Mouse (Mus musculus) embryonic fibroblast, embryonic 13.5 days (primary cell): ENCODE results near the gene Hist1h2ac. TPM values are rescaled to one million over a fixed set of nuclear protein-coding genes. Genes with fewer than 3 reads are reported as not detected.
A peak's percentile ranks its signal among the peaks of the same experiment; 100 is the strongest.
"Not testable (repeated sequence)": the region's sequence is repeated elsewhere in the genome, so short reads cannot be mapped to it uniquely, and the experiment has no call there.

ENCODE experiments used
- H3K27ac ChIP-seq: 2 replicates; pipeline ENCODE4 v1.5.1; 2012; ENCODE audit warnings: low read length, control low read depth, inconsistent platforms; ENCODE audit not compliant: insufficient read depth
- H3K4me1 ChIP-seq: 2 replicates; pipeline ENCODE4 v1.6.1; 2011; ENCODE audit warnings: low read length; ENCODE audit not compliant: control insufficient read depth, insufficient read depth
- H3K4me3 ChIP-seq: 2 replicates; pipeline ENCODE4 v1.5.1; 2011; ENCODE audit warnings: mild to moderate bottlenecking, control low read depth, low read length; ENCODE audit not compliant: insufficient read depth
- CTCF ChIP-seq: IDR thresholded peaks from 2 replicates; pipeline ENCODE4 v1.5.1; 2011; ENCODE audit warnings: mild to moderate bottlenecking, control low read depth, low read length, moderate library complexity, borderline replicate concordance; ENCODE audit not compliant: insufficient read depth
- POLR2A ChIP-seq: IDR thresholded peaks from 2 replicates; pipeline ENCODE4 v1.6.1; 2011; ENCODE audit warnings: low read depth, mild to moderate bottlenecking, control low read depth, low read length, moderate library complexity
- polyA plus RNA-seq: library from polyadenylated mRNA; stranded (reverse); fragments of >200 nt; gene quantifications from 2 replicates; pipeline ENCODE4 v1.2.4, GENCODE M21; 2011; ENCODE audit warnings: low read depth; ENCODE audit not compliant: missing spikeins, insufficient read length

The Hist1h2ac gene
- polyA plus RNA-seq = 0.79 and 0.82 TPM in 2 replicates

DNA sequence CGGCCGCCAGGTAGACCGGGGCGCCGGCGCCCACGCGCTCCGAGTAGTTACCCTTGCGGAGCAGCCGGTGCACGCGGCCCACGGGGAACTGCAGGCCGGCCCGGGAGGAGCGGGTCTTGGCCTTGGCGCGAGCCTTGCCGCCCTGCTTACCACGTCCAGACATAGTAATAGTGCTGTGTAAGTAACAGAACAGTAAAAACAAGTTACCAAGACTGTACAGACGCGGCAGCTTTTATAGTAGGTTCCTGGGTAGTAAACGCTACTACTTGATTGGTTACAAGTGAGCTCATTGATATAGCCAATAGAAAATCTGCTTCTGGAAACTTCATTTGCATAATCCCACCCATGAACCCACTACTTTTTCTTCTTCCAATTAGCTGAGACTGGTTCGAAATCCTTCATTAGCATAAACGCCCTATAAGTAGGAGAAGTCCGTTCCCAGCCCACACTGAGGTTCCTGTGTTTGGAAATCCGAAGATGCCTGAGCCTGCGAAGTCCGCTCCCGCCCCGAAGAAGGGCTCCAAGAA, at the start of gene Hist1h2ac, which contains the start of gene Hist1h2bc:
Hist1h2ac (minus strand) TSS at position 194 of the 527 bp plus-strand sequence.
Hist1h2bc (plus strand) TSS at position 445 of the 527 bp plus-strand sequence.
- peak within 1 kb of the TSS; percentile 98 for H3K27ac ChIP-seq
- TF ChIP-seq POLR2A (peak; percentile 58), CTCF (no peak)
- H3K4me1 ChIP-seq = peaks cover 2% of the 10 kb centered on the region; the same call in 1 of the 2 replicates
- peak within 1 kb of the TSS; percentile 95 for H3K4me3 ChIP-seq

DNA sequence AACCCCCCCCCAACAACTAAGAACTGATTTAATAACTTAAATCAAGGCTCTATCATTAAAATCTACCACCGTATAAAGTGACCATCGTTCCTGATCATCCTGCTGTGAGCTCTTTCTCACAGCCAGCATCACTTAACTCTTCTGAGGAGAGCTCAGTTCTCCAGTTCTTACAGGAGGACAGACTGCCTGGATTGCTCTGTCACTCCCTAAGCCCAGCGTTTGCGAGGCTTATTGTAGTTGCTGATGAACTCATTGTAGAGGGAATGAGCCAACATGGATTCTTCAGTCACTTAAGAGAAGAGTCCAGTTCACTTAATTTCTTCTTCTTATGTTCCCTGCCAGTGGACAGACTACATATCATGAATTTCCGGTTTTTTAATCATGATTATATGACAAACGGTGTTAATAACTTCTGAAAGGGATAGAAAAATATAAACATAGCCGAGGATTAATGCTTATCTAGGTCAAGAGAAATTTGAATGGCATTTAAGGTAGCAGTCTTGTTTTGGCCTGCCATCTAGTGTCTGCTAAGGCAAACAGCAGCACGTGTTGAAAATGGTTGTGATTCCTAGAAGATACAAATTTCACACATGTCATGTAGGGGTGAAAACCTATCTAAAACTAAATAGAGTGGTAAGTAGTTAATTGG, 48.5 kb upstream of the Hist1h2ac start:
- H3K4me1 ChIP-seq = no peaks in the 10 kb centered on the region; the same call in 1 of the 2 replicates
- no peak overlapping the region for H3K27ac ChIP-seq
- TF ChIP-seq POLR2A = no peak
- TF ChIP-seq CTCF = no peak
- no peak overlapping the region for H3K4me3 ChIP-seq

DNA sequence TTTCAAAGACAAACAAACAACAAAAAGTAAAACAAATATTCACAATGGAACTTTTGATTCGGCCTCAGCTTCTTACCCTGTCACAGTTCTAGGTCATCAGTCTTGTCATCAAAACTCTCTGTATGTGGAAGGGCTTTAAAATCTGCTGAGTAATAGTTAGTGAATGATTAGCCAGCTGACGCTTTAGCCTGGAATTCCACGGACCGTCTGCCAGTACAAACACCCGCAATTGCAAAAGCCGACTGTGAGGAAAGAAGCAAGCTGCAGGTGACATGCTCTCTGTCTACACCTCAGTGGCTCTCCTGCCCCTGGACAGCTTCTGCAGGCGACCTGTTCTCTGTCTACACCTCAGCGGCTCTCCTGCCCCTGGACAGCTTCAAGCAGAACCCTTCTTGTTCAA, 46.7 kb upstream of the Hist1h2ac start:
- H3K4me3 ChIP-seq = no peak overlapping the region
- H3K4me1 ChIP-seq = no peaks in the 10 kb centered on the region; the same call in 1 of the 2 replicates
- H3K27ac ChIP-seq = no peak overlapping the region
- no peak for TF ChIP-seq POLR2A

DNA sequence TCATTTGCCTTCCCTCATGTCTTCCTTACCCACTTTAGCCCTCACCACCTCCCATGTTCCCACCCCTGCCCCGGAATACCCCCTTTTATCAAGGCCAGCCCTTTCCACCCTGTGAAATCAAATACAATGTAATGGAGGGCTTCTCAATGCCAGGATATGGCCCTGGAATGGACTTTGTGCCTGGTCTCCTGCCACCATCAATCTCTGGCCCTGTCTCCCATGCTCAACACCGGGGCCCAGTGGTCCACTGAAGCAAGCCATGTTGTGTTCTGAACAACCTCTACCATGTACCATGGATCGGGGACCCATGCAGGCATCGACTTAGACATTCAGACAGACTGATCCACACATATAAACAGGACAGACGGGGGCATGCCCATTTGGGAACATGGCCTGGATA, 46.0 kb upstream of the Hist1h2ac start:
- no peak for TF ChIP-seq CTCF
- no peak for TF ChIP-seq POLR2A
- Histone ChIP-seq H3K4me3 (no peak overlapping the region), H3K27ac (peak overlapping the region; percentile 30; the same call in 1 of the 2 replicates), H3K4me1 (no peaks in the 10 kb centered on the region)

DNA sequence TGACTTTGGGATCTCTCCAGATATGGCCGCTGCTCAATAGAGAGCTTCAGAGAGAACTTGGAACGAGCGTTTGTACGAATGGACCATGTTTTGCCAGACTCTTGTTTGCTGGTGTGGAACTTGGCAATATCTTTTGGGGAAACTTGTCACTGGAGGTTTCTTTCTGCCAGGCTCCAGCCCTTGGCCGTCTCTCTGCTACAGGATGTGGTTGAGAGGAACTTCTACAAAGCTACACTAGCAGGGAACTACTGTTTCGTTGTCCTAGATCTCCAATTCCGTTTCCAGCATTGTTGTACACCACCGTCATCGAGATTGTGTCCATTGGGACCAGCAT, 45.4 kb upstream of the Hist1h2ac start:
- no peak overlapping the region for H3K4me3 ChIP-seq
- no peaks in the 10 kb centered on the region for H3K4me1 ChIP-seq
- TF ChIP-seq POLR2A (no peak), CTCF (no peak)
- no peak overlapping the region for H3K27ac ChIP-seq

DNA sequence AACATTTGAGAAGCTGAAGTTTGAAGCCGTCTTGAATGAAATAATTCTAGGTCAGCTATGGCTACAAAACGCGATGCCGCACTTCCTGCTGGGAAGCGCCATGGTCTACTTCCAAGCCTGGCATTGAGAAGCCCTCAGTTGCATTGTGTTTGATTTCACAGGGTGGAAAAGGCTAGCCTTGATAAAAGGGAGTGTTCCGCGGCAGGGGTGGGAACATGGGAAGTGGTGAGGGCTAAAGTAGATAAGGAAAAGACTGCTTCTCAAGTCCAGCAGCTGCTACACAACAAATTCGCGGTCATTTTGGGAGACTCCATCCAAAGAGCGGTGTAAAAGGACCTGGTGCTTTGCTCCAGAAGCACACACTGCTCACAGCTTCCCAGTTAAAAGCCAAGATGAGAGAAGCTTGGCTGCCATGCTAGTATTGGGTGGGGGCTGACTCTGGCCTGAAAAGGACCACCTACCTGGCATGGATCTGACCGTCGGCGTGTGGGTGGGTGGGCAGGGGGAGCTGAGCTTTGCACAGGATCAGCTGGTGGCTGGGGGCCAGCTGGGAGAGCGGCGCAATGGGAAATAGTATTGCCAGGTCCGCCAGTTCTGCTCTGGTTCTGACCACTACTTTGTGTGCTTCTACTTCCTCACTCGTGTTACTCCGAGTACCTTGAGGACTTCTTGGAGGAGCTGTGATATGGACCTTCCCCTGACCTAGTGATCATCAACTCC, 44.9 kb upstream of the Hist1h2ac start:
- Histone ChIP-seq H3K27ac (no peak overlapping the region), H3K4me1 (no peaks in the 10 kb centered on the region), H3K4me3 (no peak overlapping the region)
- TF ChIP-seq CTCF = no peak
- TF ChIP-seq POLR2A = no peak

DNA sequence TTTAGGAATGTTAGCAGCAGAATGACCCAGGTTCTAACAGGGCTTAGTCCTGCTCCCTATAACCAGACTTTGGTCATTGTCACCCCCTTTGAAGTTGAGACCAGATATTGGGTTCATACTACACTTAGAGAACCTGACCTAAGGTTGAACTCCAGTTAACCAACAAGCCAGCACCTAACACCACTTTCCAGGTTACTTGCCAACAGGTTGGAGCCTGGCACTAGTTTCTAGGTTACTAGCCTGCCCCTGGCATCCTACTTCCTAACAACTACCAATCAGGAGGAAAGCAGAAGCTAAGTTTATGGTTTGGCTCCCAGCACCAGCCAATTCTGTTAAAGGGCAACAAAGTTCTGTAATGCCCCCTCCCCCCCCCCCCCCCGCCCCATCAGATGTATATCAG, 41.5 kb upstream of the Hist1h2ac start:
- no peak overlapping the region for H3K27ac ChIP-seq
- H3K4me3 ChIP-seq = no peak overlapping the region
- H3K4me1 ChIP-seq = no peaks in the 10 kb centered on the region
- TF ChIP-seq CTCF = no peak
- no peak for TF ChIP-seq POLR2A

DNA sequence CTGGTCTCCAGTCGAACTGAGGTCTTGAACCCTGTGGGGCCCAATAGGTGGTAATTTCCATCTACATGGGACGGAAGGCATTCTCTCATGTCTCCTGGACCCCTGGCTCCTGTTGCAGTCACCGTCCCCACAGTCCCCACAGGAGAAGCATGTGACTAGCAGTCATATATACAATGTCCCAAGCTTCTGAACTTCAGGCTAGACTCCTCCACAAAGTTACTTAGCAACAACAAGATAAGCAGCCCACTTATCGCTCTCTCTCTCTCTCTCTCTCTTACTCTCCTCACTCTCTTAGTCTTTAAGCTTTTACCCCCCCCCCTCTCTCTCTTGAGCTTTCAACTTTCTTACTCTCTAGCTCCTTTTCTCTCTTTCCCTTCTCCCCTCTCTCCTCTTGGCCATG, 40.5 kb upstream of the Hist1h2ac start:
- TF ChIP-seq POLR2A = no peak
- no peak for TF ChIP-seq CTCF
- Histone ChIP-seq H3K4me3 (no peak overlapping the region), H3K4me1 (no peaks in the 10 kb centered on the region), H3K27ac (no peak overlapping the region)

DNA sequence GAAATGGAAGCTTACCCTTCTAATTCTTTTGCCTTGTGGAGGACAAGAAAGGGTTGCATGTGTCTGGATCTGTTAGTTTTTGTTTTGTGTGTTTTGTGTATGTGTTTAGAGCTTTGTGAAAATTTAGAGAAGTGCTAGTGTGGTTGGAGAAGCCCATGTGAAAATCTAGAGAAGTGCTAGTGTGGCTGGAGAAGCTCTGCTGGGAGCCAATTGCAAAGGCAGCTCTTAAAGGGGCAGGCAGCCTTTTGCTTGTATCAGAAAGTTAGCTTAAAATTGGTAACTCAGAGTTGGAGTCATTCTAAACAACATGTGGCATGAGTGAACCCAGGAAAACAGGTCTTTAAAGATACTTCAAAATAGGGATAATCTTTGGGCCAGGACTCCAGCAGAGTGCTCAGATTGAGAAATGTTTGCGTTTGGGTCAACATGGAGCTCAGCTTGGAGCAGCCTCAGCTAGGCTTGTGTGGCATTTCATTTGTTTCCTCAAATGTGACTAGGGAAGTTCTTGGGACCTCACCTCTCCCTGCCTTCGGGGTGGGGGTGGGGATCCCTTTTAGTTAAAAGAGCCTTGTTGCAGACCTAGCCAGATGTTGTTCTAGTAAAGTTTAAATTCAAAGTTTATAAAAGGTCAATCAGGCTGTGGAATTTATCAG, 34.0 kb upstream of the Hist1h2ac start:
- not testable (repeated sequence) for H3K4me3 ChIP-seq, H3K27ac ChIP-seq, H3K4me1 ChIP-seq

DNA sequence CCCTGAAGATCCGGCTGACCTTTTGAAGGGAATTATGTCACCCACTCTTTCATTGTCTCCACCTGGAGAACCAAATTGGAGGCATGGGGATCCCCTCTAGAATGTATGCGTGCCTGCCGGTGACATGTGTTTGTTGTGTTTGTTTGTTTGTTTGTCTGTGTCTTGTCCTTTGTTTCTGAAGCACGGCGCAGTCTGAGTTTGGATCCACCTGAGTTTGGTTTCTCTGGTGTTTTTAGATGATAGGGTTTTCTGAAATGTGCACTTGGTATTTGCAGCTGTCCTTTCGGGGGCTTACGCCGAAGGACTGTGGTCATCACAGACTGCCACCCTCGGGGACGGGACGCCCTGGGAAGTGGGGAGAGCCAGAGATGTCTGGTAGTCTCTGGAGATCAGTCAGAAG, 33.4 kb upstream of the Hist1h2ac start:
- Histone ChIP-seq H3K27ac (no peak overlapping the region), H3K4me3 (no peak overlapping the region), H3K4me1 (no peaks in the 10 kb centered on the region)
- TF ChIP-seq CTCF (no peak), POLR2A (no peak)
